Mouse (Mus musculus): ENCODE data around the gene Chl1.

GRCm38 (mm10) chr6:103558037-103558893, 47.9 kb downstream of the Chl1 start:
- TF ChIP-seq ZC3H11A (IDR thresholded peaks at IDR 0.05; ENCODE audit: borderline replicate concordance, low read depth, low read length) (no peak), MAFK (IDR thresholded peaks at IDR 0.05; ENCODE audit: insufficient read depth, low read depth, low read length) (no peak), ZNF384 (IDR thresholded peaks at IDR 0.05; ENCODE audit: low read depth, low read length) (no peak), HCFC1 (IDR thresholded peaks at IDR 0.05; ENCODE audit: borderline replicate concordance, insufficient read depth, low read length) (no peak)

Measured in ES-E14 (cell line).